Mouse (Mus musculus): Measurements from ENCODE around the gene Zcwpw1. TPM values are rescaled to one million over a fixed set of nuclear protein-coding genes. Genes with fewer than 3 reads are reported as not detected.

Zcwpw1 gene
- polyA plus RNA-seq (2015; fragmentation: Nextera tagmentation; extraction: Ambion mirVana) = 1.5 and 1.9 TPM in 2 replicates

DNA sequence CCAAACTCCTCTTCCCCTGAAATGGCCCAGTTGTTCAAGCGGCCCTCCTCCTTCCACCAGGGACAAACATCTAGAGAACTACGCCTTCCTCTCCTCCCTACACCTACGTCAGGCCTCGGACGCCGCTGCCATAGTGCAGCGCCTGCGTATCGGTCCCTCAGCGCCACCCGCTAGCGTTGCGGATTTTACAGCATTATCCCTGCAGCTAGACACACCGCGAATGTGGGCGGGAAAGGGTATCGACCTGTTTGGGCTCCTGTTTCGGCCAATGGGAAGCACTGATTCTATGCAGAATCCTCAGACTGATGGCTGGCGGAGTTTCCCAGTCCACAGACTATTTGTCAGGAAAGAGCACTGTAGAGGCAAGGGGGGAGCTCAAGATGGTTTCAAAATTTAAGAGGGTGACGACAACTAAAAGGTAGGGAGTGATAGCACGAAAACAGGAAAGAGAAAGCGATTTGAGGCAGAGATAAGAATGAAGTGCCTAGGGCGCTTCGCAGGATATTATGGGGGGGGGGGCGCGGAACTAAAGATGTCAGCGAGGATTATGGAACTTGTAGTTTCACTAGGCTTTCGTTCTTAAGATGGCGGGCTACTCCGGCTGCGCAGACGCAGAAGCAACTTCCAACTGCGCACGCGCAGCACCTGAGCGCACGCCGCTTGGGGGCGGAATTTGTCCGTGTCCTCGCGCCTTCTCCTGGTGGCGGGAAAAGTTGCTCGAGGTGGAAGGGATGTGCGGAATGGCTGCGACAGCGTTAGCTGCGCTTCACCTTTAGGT is at the start of gene Zcwpw1, which contains the start of gene Mepce:
TSS of gene Zcwpw1 (plus strand) at position 648 of the 778 bp plus-strand sequence.
TSS of gene Mepce (minus strand) at position 505 of the 778 bp plus-strand sequence.
- peak within 1 kb of the TSS; percentile 73 for H3K4me3 ChIP-seq (ENCODE audit: low read depth, low read length)
- H3K36me3 ChIP-seq (replicated peaks; ENCODE audit: insufficient read depth, low read length) = peaks cover 22% of the 10 kb centered on the region
- H3K27me3 ChIP-seq (ENCODE audit: insufficient read depth, low read length) = no peaks in the 10 kb centered on the region
- H3K9ac ChIP-seq (replicated peaks) = peak within 1 kb of the TSS; percentile 83
- DNase-seq (peak; percentile 95), ATAC-seq (peak; percentile 65)
- 2% methylated on average over 48 of the region's 48 CpGs for WGBS (ENCODE audit: insufficient replicate concordance)
- H3K27ac ChIP-seq (ENCODE audit: low read depth) = peak within 1 kb of the TSS; percentile 100
- H3K4me2 ChIP-seq (ENCODE audit: low read depth, low read length) = peak within 1 kb of the TSS; percentile 83
- peak; percentile 93 for TF ChIP-seq CTCF (IDR thresholded peaks at IDR 0.05; ENCODE audit: low read depth)
- peak; percentile 46; the same call in 1 of the 2 replicates for TF ChIP-seq EP300 (IDR thresholded peaks at IDR 0.05; ENCODE audit: low read depth)
- H3K4me1 ChIP-seq (ENCODE audit: insufficient read depth) = peaks cover 23% of the 10 kb centered on the region
- H3K9me3 ChIP-seq (ENCODE audit: low read length) = no peaks in the 10 kb centered on the region

DNA sequence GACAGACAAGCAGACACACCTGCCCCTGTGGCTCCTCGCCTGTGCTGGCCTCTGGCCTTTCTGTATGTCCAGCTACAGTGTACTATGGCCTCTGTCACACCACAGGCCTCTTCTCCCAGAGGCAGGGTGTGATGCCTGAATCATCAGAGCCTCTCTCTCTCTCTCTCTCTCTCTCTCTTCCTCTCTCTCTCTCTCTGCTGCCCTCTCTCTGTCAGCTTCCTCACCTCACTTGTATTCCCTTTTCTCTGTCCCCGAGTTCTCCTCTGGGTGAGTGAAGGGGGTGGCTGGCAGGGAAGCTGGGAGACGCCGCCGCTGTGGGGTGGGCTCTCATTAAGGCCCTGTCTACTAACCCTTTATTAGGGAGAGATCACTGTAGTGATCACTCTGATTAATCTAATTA is 49.1 kb upstream of the Zcwpw1 start:
- H3K27me3 ChIP-seq (ENCODE audit: insufficient read depth, low read length) = no peaks in the 10 kb centered on the region
- peaks cover 15% of the 10 kb centered on the region for H3K4me1 ChIP-seq (ENCODE audit: insufficient read depth)
- no peak overlapping the region for H3K9ac ChIP-seq (replicated peaks)
- no peak overlapping the region for H3K4me3 ChIP-seq (ENCODE audit: low read depth, low read length)
- WGBS (ENCODE audit: insufficient replicate concordance) = 45% methylated on average over 5 of the region's 5 CpGs
- DNase-seq (peak; percentile 17), ATAC-seq (no peak)
- H3K27ac ChIP-seq (ENCODE audit: low read depth) = no peak overlapping the region
- no peaks in the 10 kb centered on the region for H3K9me3 ChIP-seq (ENCODE audit: low read length)
- H3K4me2 ChIP-seq (ENCODE audit: low read depth, low read length) = no peak overlapping the region
- no peaks in the 10 kb centered on the region for H3K36me3 ChIP-seq (replicated peaks; ENCODE audit: insufficient read depth, low read length)
- peak; percentile 55 for TF ChIP-seq CTCF (IDR thresholded peaks at IDR 0.05; ENCODE audit: low read depth)
- TF ChIP-seq EP300 (IDR thresholded peaks at IDR 0.05; ENCODE audit: low read depth) = no peak

DNA sequence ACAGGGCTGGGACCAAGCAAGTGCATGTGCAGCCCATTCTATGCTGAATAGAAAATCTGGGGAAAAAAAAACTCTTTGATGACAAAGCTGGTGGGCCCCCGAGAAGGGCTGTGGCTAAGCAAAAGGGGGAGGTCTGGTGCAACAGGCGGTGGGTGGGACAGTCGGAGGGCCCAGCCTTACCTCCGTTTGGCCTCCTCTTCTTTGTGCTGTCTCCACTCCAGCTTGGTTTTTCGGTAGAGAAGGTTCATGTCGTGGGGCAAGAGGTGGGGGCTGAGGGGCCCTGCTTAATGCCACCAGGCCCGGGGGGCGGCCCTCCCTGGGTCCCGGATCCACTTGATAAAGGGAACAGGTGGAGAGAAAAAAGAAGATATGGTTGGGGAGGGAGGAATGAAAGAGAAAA is 48.1 kb upstream of the Zcwpw1 start:
- 61% methylated on average over 9 of the region's 9 CpGs for WGBS (ENCODE audit: insufficient replicate concordance)

DNA sequence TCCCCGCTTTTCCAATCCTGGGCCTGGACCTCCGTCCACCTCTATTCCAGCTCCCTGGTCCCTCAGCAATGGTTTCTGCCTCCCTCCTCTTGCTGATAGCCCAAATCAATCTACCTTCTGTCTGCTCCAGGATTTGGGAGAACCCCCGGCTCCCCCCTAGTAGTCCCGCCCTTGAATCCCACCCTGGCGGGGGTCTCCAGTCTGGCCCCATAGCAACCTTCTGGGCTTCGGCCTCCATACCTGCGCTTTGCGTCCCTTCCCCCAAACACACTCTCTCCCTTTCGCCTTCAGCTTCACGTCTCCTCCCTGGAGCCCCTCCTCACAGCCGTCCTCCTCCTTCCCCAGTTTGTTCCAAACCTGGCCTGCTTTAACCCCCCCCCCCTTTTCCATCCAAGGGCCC is 47.1 kb upstream of the Zcwpw1 start:
- TF ChIP-seq CTCF (IDR thresholded peaks at IDR 0.05; ENCODE audit: low read depth) (no peak), EP300 (IDR thresholded peaks at IDR 0.05; ENCODE audit: low read depth) (no peak)
- H3K36me3 ChIP-seq (replicated peaks; ENCODE audit: insufficient read depth, low read length) = no peaks in the 10 kb centered on the region
- WGBS (ENCODE audit: insufficient replicate concordance) = 54% methylated on average over 11 of the region's 11 CpGs
- DNase-seq = peak; percentile 15
- H3K4me3 ChIP-seq (ENCODE audit: low read depth, low read length) = peak overlapping the region; percentile 70
- no peak overlapping the region for H3K27ac ChIP-seq (ENCODE audit: low read depth)
- no peaks in the 10 kb centered on the region for H3K27me3 ChIP-seq (ENCODE audit: insufficient read depth, low read length)
- peaks cover 23% of the 10 kb centered on the region for H3K4me1 ChIP-seq (ENCODE audit: insufficient read depth)
- H3K9ac ChIP-seq (replicated peaks) = peak overlapping the region; percentile 74
- peak overlapping the region; percentile 97 for H3K4me2 ChIP-seq (ENCODE audit: low read depth, low read length)
- ATAC-seq = no peak
- H3K9me3 ChIP-seq (ENCODE audit: low read length) = no peaks in the 10 kb centered on the region

More for the DNA sequence above, 48.1 kb upstream of the Zcwpw1 start:
- no peak for DNase-seq
- no peak for ATAC-seq
- H3K4me2 ChIP-seq (ENCODE audit: low read depth, low read length) = no peak overlapping the region
- no peak overlapping the region for H3K9ac ChIP-seq (replicated peaks)
- TF ChIP-seq CTCF (IDR thresholded peaks at IDR 0.05; ENCODE audit: low read depth) (no peak), EP300 (IDR thresholded peaks at IDR 0.05; ENCODE audit: low read depth) (no peak)
- H3K27ac ChIP-seq (ENCODE audit: low read depth) = no peak overlapping the region
- no peak overlapping the region for H3K4me3 ChIP-seq (ENCODE audit: low read depth, low read length)
- peaks cover 15% of the 10 kb centered on the region for H3K4me1 ChIP-seq (ENCODE audit: insufficient read depth)
- H3K27me3 ChIP-seq (ENCODE audit: insufficient read depth, low read length) = no peaks in the 10 kb centered on the region
- no peaks in the 10 kb centered on the region for H3K9me3 ChIP-seq (ENCODE audit: low read length)
- no peaks in the 10 kb centered on the region for H3K36me3 ChIP-seq (replicated peaks; ENCODE audit: insufficient read depth, low read length)

DNA sequence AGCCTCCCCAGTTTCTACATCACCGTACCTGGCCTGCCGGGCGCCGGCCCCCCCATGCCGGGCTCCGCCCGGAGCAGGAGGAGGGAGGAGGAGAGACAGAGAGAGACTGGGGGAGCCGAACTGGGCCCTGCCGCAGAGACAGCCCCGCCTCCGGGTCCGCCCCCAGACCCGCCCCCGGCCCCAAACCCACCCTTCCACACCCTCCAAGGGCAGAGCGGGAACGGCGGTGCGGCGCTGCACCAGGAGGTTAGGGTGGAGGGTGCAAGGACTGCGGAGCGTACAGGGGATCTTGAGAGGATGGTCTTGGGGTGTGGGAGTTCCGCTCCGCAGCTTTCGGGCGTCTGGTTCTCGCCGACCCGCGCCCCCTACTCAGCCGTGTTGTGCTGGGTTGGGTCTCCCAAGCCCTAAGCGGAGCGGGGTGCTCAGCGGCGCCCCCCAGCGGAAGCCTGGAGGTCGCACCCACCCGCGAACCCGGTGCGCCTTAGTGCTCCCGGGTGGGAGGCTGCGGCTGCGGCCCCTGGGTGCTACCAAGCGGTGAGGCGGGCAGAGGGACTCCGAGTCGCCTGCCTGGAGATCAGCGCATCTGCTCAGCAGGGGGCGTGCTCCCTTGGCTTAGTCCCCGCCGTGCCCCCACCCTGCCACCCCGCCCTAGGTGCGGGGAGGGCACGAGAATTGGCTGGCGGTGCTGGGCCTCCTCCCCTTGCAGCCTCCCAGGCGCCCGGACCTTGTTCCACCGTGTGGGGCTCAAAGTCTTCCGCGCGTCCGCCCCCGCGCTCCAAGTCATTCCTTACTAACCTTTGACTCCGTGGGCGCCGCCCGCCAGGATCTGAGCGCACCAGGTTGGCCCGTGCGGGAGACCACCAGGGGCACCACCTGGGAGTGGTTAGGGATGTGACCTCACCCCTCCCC is 46.3 kb upstream of the Zcwpw1 start, which contains the start of gene Nyap1:
TSS of gene Nyap1 (minus strand) at position 585 of the 909 bp plus-strand sequence.
- Histone ChIP-seq H3K27me3 (ENCODE audit: insufficient read depth, low read length) (no peaks in the 10 kb centered on the region), H3K27ac (ENCODE audit: low read depth) (peak within 1 kb of the TSS; percentile 72), H3K9ac (replicated peaks) (peak within 1 kb of the TSS; percentile 74), H3K9me3 (ENCODE audit: low read length) (no peaks in the 10 kb centered on the region), H3K4me1 (ENCODE audit: insufficient read depth) (peaks cover 23% of the 10 kb centered on the region), H3K4me3 (ENCODE audit: low read depth, low read length) (peak within 1 kb of the TSS; percentile 70), H3K36me3 (replicated peaks; ENCODE audit: insufficient read depth, low read length) (no peaks in the 10 kb centered on the region), H3K4me2 (ENCODE audit: low read depth, low read length) (peak within 1 kb of the TSS; percentile 97)
- TF ChIP-seq EP300 (IDR thresholded peaks at IDR 0.05; ENCODE audit: low read depth) (no peak), CTCF (IDR thresholded peaks at IDR 0.05; ENCODE audit: low read depth) (peak; percentile 85)
- peak; percentile 89 for DNase-seq
- ATAC-seq = peak; percentile 79
- WGBS (ENCODE audit: insufficient replicate concordance) = 1% methylated on average over 40 of the region's 71 CpGs
